Mouse (Mus musculus) hindbrain, embryonic 10.5 days (tissue): ENCODE data around the gene Krt33b. TPM values are rescaled to one million over a fixed set of nuclear protein-coding genes. Genes with fewer than 3 reads are reported as not detected.

ENCODE experiments used
- DNase-seq: peaks from one replicate; pipeline ENCODE4 v3.0.0-alpha.2; 2017; ENCODE audit warnings: low spot score
- H3K27ac ChIP-seq: fragments of 300-500 bp; sonication (generic); 2 replicates; pipeline ENCODE4 v1.5.1; 2016; ENCODE audit warnings: mild to moderate bottlenecking, moderate library complexity
- H3K27me3 ChIP-seq: fragments of 300-500 bp; sonication (generic); 2 replicates; pipeline ENCODE4 v1.6.1; 2016; ENCODE audit warnings: mild to moderate bottlenecking; ENCODE audit not compliant: poor library complexity, insufficient read depth, severe bottlenecking
- H3K36me3 ChIP-seq: fragments of 300-500 bp; sonication (generic); 2 replicates; pipeline ENCODE4 v1.6.1; 2016; ENCODE audit warnings: mild to moderate bottlenecking, moderate library complexity
- H3K4me1 ChIP-seq: fragments of 300-500 bp; sonication (generic); replicated peaks from 2 replicates; pipeline ENCODE4 v1.6.1; 2016; ENCODE audit warnings: mild to moderate bottlenecking
- H3K4me3 ChIP-seq: fragments of 300-500 bp; sonication (generic); 2 replicates; pipeline ENCODE4 v1.5.1; 2016; ENCODE audit warnings: mild to moderate bottlenecking, moderate library complexity
- H3K9me3 ChIP-seq: fragments of 300-500 bp; sonication (generic); 2 replicates; pipeline ENCODE4 v1.6.1; 2016; ENCODE audit warnings: mild to moderate bottlenecking, moderate library complexity
- WGBS: fragments of 180-500 bp; shearing (Covaris S2); methylation state at CpG from one replicate; pipeline ENCODE4 v1.1.7; 2016; 5-methylcytosine and 5-hydroxymethylcytosine counted together
- polyA plus RNA-seq: library from polyadenylated mRNA; unstranded; fragments of >200 nt; fragmentation: Nextera tagmentation; extraction: Ambion mirVana; gene quantifications from 2 replicates; pipeline ENCODE4 v1.2.1, GENCODE M21; 2016

Gene Krt33b
- polyA plus RNA-seq: not detected in 2 replicates

- Histone ChIP-seq H3K9me3 (no peaks in the 10 kb centered on the region), H3K27me3 (no peaks in the 10 kb centered on the region), H3K27ac (no peak within 1 kb of the TSS), H3K4me1 (peaks cover 5% of the 10 kb centered on the region), H3K4me3 (no peak within 1 kb of the TSS), H3K36me3 (no peaks in the 10 kb centered on the region)
- DNase-seq: no peak
- WGBS: 92% methylated on average over 6 of the region's 6 CpGs
Measured at GRCm38 (mm10) chr11:100029768-100030167, at the start of gene Krt33b. Gene Krt33b (minus strand): TSS chr11:100029868.

GRCm38 (mm10) chr11:100073873-100074272 is 44.2 kb upstream of the Krt33b start:
- Histone ChIP-seq H3K27ac (no peak overlapping the region), H3K4me3 (no peak overlapping the region), H3K36me3 (no peaks in the 10 kb centered on the region), H3K4me1 (no peaks in the 10 kb centered on the region), H3K27me3 (no peaks in the 10 kb centered on the region), H3K9me3 (no peaks in the 10 kb centered on the region)
- no peak for DNase-seq
- 68% methylated on average over 1 of the region's 1 CpGs for WGBS

DNA sequence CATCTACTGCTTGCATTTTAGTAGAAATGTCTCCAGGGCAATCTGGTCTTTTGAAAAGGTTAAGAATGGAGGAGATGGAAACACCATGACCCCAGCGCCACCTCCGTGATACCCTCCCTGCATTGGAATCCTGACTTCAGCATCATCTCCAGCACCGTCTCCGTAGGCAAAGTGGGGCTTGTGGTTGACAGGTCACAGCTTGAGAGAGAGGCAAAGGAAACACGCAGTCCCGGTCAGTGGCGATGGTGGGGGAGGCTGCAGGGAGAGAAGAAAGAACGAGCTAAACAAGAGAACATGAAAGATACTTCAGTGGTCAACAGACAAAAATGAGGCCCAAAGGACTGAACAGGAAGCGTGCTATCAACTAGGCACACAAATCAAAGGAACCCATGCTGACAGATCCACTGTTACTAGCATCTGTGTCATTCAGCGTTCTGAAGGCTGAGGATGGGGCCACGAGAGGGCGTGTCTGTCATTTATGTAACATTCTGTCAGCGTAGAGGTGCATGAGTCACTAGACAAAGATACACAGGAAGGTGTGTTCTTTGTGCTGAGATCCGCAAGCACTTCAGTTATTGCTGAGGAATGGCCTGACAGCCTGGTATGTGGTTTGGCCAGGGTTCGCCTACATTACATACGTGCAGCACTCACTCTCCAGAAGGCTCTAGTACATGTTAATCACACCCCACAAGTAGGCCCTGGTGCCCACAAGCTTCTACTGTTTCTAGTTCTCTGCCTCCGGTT is 37.8 kb upstream of the Krt33b start:
- Histone ChIP-seq H3K4me1 (no peaks in the 10 kb centered on the region), H3K4me3 (no peak overlapping the region), H3K27me3 (no peaks in the 10 kb centered on the region), H3K36me3 (no peaks in the 10 kb centered on the region), H3K9me3 (no peaks in the 10 kb centered on the region), H3K27ac (no peak overlapping the region)
- WGBS: 80% methylated on average over 17 of the region's 17 CpGs
- DNase-seq: no peak

DNA sequence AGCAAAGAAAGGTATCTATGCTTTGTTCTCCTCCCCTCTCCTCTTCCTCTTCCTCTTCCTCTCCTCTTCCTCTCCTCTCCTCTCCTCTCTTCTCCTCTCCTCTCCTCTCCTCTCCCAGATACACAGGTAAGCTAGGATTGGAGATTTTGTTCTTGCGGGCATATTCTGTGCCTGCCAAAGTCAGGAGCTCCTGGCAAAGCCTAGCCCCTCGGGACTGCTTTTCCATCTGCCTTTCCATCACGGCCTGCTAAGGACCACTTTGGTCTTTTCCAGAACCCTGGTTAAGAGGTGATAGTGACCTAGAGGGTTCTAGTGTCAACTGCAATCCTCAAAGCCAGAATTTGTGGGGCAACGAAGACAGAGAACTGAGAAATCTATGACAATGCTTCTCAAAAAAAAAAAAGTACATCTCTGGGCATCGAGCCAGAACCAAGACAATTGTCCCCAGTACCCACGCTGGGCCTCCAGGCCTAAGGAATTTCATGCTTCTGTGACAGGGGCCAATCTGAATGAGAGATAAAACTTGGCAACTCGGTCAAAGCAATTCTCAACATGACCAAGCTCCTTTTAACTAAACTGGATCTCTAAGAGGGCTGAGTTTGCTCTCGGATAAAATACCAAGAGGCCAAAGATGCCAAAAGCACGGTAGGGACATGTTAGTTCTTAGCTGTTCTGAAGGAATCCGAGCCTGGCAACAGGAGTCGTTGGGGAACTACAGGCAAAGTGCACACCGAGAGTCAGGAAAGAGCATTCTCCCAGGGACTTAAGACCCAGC is 36.8 kb upstream of the Krt33b start:
- DNase-seq: no peak
- Histone ChIP-seq H3K27me3 (no peaks in the 10 kb centered on the region), H3K4me3 (no peak overlapping the region), H3K36me3 (no peaks in the 10 kb centered on the region), H3K27ac (no peak overlapping the region), H3K4me1 (no peaks in the 10 kb centered on the region), H3K9me3 (no peaks in the 10 kb centered on the region)
- 77% methylated on average over 12 of the region's 12 CpGs for WGBS

- Histone ChIP-seq H3K4me1 (no peaks in the 10 kb centered on the region), H3K9me3 (no peaks in the 10 kb centered on the region), H3K27ac (no peak overlapping the region), H3K27me3 (no peaks in the 10 kb centered on the region), H3K36me3 (no peaks in the 10 kb centered on the region), H3K4me3 (no peak overlapping the region)
- 71% methylated on average over 8 of the region's 8 CpGs for WGBS
- DNase-seq: no peak
Measured at GRCm38 (mm10) chr11:100058875-100059274, 29.2 kb upstream of the Krt33b start.

DNA sequence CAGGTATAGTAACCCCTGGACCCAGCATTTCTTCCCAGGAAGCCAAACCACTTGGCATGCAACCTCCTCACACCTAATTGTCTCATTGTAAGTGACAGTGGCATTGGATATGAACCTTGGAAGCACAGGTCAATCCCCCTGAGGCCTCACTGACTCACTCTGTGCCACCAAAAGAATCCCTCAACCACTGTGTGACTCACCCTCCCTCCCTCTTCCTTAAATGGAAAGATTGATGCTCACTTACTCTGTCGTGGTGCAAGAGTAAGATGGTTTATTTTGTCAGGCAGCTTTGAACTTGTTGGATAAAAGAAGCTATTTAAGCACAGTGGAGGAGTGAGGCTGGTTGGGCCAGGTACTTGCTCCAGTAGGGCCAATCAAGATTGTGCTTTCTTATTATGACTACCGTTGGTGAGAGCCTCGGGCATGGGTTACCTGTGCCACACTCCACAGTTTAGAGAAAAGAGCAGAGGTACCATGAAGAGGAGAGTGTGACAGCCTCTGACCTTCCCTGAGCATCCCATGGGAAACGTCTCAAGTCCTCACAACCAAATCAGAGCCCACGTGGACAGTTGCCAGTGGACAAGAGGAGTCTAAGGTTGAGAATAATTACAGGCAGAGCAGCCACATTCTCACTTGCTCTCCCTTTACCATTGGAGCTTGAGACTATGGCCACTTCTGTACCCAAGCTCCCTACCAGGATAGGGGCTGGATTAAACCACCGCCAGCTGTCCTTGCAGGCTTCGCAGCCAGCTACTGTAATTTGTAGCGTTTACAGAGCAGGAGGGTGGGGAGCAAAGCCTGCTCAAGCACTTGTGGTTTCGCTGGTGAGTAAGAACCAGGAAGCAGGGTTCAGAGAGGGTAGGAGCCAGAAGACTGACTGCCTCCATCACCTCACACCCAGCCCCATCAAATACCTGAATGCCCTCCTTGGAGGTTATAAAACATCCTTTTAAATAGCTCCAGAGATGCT is 26.3 kb upstream of the Krt33b start:
- WGBS: 77% methylated on average over 9 of the region's 9 CpGs
- Histone ChIP-seq H3K4me1 (no peaks in the 10 kb centered on the region), H3K27ac (no peak overlapping the region), H3K4me3 (no peak overlapping the region), H3K36me3 (no peaks in the 10 kb centered on the region), H3K9me3 (no peaks in the 10 kb centered on the region), H3K27me3 (no peaks in the 10 kb centered on the region)
- no peak for DNase-seq

- Histone ChIP-seq H3K4me1 (no peaks in the 10 kb centered on the region), H3K27me3 (no peaks in the 10 kb centered on the region), H3K27ac (no peak within 1 kb of the TSS), H3K36me3 (no peaks in the 10 kb centered on the region), H3K9me3 (no peaks in the 10 kb centered on the region), H3K4me3 (no peak within 1 kb of the TSS)
- WGBS: 86% methylated on average over 3 of the region's 3 CpGs
- DNase-seq: no peak
Measured at GRCm38 (mm10) chr11:100050451-100050850, 20.8 kb upstream of the Krt33b start, which contains the start of gene Krt31. Gene Krt31 (minus strand): TSS chr11:100050551.

- Histone ChIP-seq H3K36me3 (no peaks in the 10 kb centered on the region), H3K4me1 (no peaks in the 10 kb centered on the region), H3K4me3 (no peak overlapping the region), H3K9me3 (no peaks in the 10 kb centered on the region), H3K27me3 (no peaks in the 10 kb centered on the region), H3K27ac (no peak overlapping the region)
- WGBS: 93% methylated on average over 2 of the region's 2 CpGs
- no peak for DNase-seq
Measured at GRCm38 (mm10) chr11:100047193-100047592, 17.5 kb upstream of the Krt33b start.

DNA sequence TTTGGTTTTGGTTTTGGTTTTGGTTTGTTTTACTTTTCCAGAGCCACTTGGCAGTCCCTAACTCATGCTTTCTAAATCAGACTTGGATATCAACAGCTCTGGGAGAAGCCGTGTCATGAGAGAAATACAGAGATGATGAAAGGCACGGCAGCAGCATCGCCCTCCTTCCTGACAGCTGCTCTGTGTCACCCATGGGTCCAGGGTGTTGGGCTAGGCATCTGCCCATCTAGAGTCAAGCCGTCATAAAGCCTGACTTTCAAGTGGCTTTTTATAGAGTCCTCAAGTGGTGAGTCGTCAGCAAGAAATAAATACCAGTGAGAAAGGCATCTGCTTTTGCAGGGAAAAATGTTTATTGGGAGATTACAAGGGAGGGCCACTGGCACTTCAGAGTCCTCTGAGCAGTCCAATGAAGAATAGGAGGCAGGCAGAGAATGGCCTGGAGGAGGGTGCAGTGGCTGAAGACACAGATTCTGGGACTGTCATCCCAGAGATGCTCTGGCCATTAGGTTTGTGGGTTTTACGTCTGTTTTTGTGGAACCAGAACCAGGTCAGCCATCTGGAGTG is 16.7 kb upstream of the Krt33b start:
- no peak overlapping the region for H3K4me3 ChIP-seq
- no peak overlapping the region for H3K27ac ChIP-seq
- 87% methylated on average over 6 of the region's 6 CpGs for WGBS
- H3K4me1 ChIP-seq: no peaks in the 10 kb centered on the region
- H3K27me3 ChIP-seq: no peaks in the 10 kb centered on the region
- no peak for DNase-seq
- no peaks in the 10 kb centered on the region for H3K9me3 ChIP-seq
- no peaks in the 10 kb centered on the region for H3K36me3 ChIP-seq

DNA sequence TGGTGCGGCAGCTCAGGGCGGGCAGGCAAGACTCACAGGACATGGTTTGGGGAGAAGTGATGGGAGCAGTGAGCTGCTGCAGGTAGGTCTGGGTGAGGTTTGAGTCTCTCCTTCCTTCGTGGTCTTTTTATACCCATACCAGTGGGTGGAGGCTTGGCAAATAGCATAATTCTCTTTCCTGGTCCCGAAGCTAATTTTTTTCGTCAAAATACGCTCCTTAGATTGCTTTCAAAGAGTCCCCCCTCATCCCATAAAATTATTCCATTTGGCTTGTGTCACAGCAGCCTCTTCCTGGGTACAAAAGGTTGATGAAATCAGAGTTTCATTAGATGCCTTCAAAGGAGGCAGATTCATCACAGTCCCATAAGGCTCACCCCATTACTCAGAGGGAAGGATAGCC is 11.8 kb upstream of the Krt33b start, which contains the start of gene Krt34:
Gene Krt34 (minus strand): TSS at position 101 of the 400 bp plus-strand sequence.
- Histone ChIP-seq H3K4me1 (no peaks in the 10 kb centered on the region), H3K9me3 (no peaks in the 10 kb centered on the region), H3K4me3 (no peak within 1 kb of the TSS), H3K27me3 (no peaks in the 10 kb centered on the region), H3K27ac (no peak within 1 kb of the TSS), H3K36me3 (no peaks in the 10 kb centered on the region)
- WGBS: 87% methylated on average over 6 of the region's 6 CpGs
- no peak for DNase-seq

- Histone ChIP-seq H3K27me3 (no peaks in the 10 kb centered on the region), H3K27ac (no peak overlapping the region), H3K4me3 (no peak overlapping the region), H3K36me3 (no peaks in the 10 kb centered on the region), H3K9me3 (no peaks in the 10 kb centered on the region), H3K4me1 (peaks cover 5% of the 10 kb centered on the region)
- WGBS: 82% methylated on average over 5 of the region's 5 CpGs
- no peak for DNase-seq
Measured at GRCm38 (mm10) chr11:100021438-100021837, 8.2 kb downstream of the Krt33b start.

- no peaks in the 10 kb centered on the region for H3K27me3 ChIP-seq
- no peaks in the 10 kb centered on the region for H3K36me3 ChIP-seq
- 97% methylated on average over 1 of the region's 1 CpGs for WGBS
- no peaks in the 10 kb centered on the region for H3K4me1 ChIP-seq
- H3K9me3 ChIP-seq: no peaks in the 10 kb centered on the region
- H3K4me3 ChIP-seq: no peak overlapping the region
- H3K27ac ChIP-seq: no peak overlapping the region
- no peak for DNase-seq
Measured at GRCm38 (mm10) chr11:100019466-100019865, 10.2 kb downstream of the Krt33b start.
